Mouse (Mus musculus) midbrain, embryonic 16.5 days (tissue): ENCODE data around the gene Nprl3. TPM values are rescaled to one million over a fixed set of nuclear protein-coding genes. Genes with fewer than 3 reads are reported as not detected.

ENCODE experiments used
- ATAC-seq: fragments of 200-750 bp; cut with Nextera tagmentation; 2 replicates; pipeline ENCODE4 v1.8.0; 2017; ENCODE audit warnings: moderate TSS enrichment
- H3K27ac ChIP-seq: fragments of 300-500 bp; sonication (generic); 2 replicates; pipeline ENCODE4 v1.5.1; 2014; ENCODE audit warnings: mild to moderate bottlenecking, low read length, mixed read lengths
- H3K27me3 ChIP-seq: fragments of 300-500 bp; sonication (generic); 2 replicates; pipeline ENCODE4 v1.6.1; 2014; ENCODE audit warnings: low read depth, low read length, mixed read lengths; ENCODE audit not compliant: control insufficient read depth, insufficient read depth
- H3K36me3 ChIP-seq: fragments of 300-500 bp; sonication (generic); 2 replicates; pipeline ENCODE4 v1.6.1; 2014; ENCODE audit warnings: mild to moderate bottlenecking, low read length, moderate library complexity, mixed read lengths; ENCODE audit not compliant: control insufficient read depth, insufficient read depth
- H3K4me1 ChIP-seq: fragments of 300-500 bp; sonication (generic); 2 replicates; pipeline ENCODE4 v1.6.1; 2014; ENCODE audit warnings: mild to moderate bottlenecking, low read length, mixed read lengths; ENCODE audit not compliant: control insufficient read depth, insufficient read depth
- H3K4me2 ChIP-seq: fragments of 300-500 bp; sonication (generic); 2 replicates; pipeline ENCODE4 v1.6.1; 2014; ENCODE audit warnings: mild to moderate bottlenecking, low read length, mixed read lengths
- H3K4me3 ChIP-seq: fragments of 300-500 bp; sonication (generic); 2 replicates; pipeline ENCODE4 v1.5.1; 2014; ENCODE audit warnings: low read depth, mild to moderate bottlenecking, low read length, moderate library complexity, mixed read lengths
- H3K9ac ChIP-seq: fragments of 300-500 bp; sonication (generic); 2 replicates; pipeline ENCODE4 v1.6.1; 2014; ENCODE audit warnings: low read depth, low read length, mixed read lengths
- H3K9me3 ChIP-seq: fragments of 300-500 bp; sonication (generic); replicated peaks from 2 replicates; pipeline ENCODE4 v1.6.1; 2014; ENCODE audit warnings: mild to moderate bottlenecking, low read length, mixed read lengths; ENCODE audit not compliant: control insufficient read depth, poor library complexity, severe bottlenecking
- WGBS: fragments of 180-500 bp; shearing (Covaris S2); extraction: QIAGEN DNeasy Blood & Tissue Kit; methylation state at CpG from one replicate; pipeline ENCODE4 v1.1.7; 2014; 5-methylcytosine and 5-hydroxymethylcytosine counted together
- polyA plus RNA-seq: library from polyadenylated mRNA; unstranded; fragments of >200 nt; fragmentation: Nextera tagmentation; extraction: Ambion mirVana; gene quantifications from 2 replicates; pipeline ENCODE4 v1.2.1, GENCODE M21; 2015

The Nprl3 gene
- polyA plus RNA-seq, 1 experiment from 2014 or later = 45.3 TPM

DNA sequence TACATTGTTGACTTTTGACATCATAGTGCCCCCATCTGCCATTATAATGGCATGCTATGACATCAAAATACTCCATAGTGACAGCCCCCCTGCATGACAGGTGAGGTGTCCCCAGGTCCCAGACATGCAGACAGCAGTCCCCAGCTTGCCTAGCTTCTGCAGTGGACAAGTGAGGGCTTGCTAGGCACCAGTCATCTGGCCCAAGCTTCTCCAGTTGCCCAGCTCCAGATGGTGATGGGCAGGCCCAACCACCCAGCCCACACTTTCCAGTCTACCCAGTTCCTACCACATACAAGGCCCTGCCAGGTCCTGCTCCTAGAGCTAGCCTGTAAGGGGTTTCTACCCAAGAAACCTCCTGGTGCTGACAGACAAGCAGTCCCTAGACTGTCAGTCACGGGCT lies 89.0 kb downstream of the Nprl3 start:
- no peak for ATAC-seq

More for the DNA sequence above, 89.0 kb downstream of the Nprl3 start:
- Histone ChIP-seq H3K4me3 (no peak overlapping the region), H3K36me3 (no peaks in the 10 kb centered on the region), H3K27me3 (no peaks in the 10 kb centered on the region), H3K9ac (no peak overlapping the region), H3K4me1 (no peaks in the 10 kb centered on the region), H3K4me2 (no peak overlapping the region), H3K9me3 (no peaks in the 10 kb centered on the region), H3K27ac (no peak overlapping the region)
- WGBS = 83% methylated on average over 1 of the region's 1 CpGs

Other genes starting within 250 kb of the Nprl3 start
- gene Il9r, start 67.4 kb downstream of the Nprl3 start, polyA plus RNA-seq = not detected in 2 replicates
- 37.2 and 41.2 TPM in 2 replicates for gene Snrnp25, start 62.3 kb downstream of the Nprl3 start, polyA plus RNA-seq
- gene Rhbdf1, start 45.4 kb downstream of the Nprl3 start, polyA plus RNA-seq = 18.5 and 24.0 TPM in 2 replicates
- 36.1 and 41.7 TPM in 2 replicates for gene Mpg, start 41.2 kb downstream of the Nprl3 start, polyA plus RNA-seq
- 3.2 and 11.6 TPM in 2 replicates for gene Hba-x, start 8.7 kb upstream of the Nprl3 start, polyA plus RNA-seq
- gene Hba-a1, start 15.8 kb upstream of the Nprl3 start, polyA plus RNA-seq = 2,278 and 2,570 TPM in 2 replicates
- gene Hbq1b, start 19.3 kb upstream of the Nprl3 start, polyA plus RNA-seq = 1.1 and 1.5 TPM in 2 replicates
- 5,737 and 6,589 TPM in 2 replicates for gene Hba-a2, start 28.8 kb upstream of the Nprl3 start, polyA plus RNA-seq
- 1.7 and 2.0 TPM in 2 replicates for gene Hbq1a, start 32.4 kb upstream of the Nprl3 start, polyA plus RNA-seq
- gene Sh3pxd2b, start 80.1 kb upstream of the Nprl3 start, polyA plus RNA-seq = 21.6 and 23.4 TPM in 2 replicates
- 43.0 and 46.6 TPM in 2 replicates for gene Ubtd2, start 187.7 kb upstream of the Nprl3 start, polyA plus RNA-seq